Mouse (Mus musculus) intestine, embryonic 15.5 days (tissue): ENCODE data around the gene Gm20481. TPM values are rescaled to one million over a fixed set of nuclear protein-coding genes. Genes with fewer than 3 reads are reported as not detected.
A peak's percentile ranks its signal among the peaks of the same experiment; 100 is the strongest.

Experiments used
- ATAC-seq: fragments of 200-750 bp; cut with Nextera tagmentation; 2 replicates; pipeline ENCODE4 v1.8.0; 2017; ENCODE audit warnings: moderate TSS enrichment, moderate library complexity
- H3K27ac ChIP-seq: fragments of 300-500 bp; sonication (generic); 2 replicates; pipeline ENCODE4 v1.5.1; 2015; ENCODE audit warnings: mild to moderate bottlenecking, inconsistent platforms
- H3K27me3 ChIP-seq: fragments of 300-500 bp; sonication (generic); replicated peaks from 2 replicates; pipeline ENCODE4 v1.6.1; 2015; ENCODE audit warnings: inconsistent platforms
- H3K36me3 ChIP-seq: fragments of 300-500 bp; sonication (generic); 2 replicates; pipeline ENCODE4 v1.6.1; 2015; ENCODE audit warnings: inconsistent platforms
- H3K4me1 ChIP-seq: fragments of 300-500 bp; sonication (generic); replicated peaks from 2 replicates; pipeline ENCODE4 v1.6.1; 2015; ENCODE audit warnings: inconsistent platforms
- H3K4me2 ChIP-seq: fragments of 300-500 bp; sonication (generic); replicated peaks from 2 replicates; pipeline ENCODE4 v1.6.1; 2015; ENCODE audit warnings: mild to moderate bottlenecking, inconsistent platforms
- H3K4me3 ChIP-seq: fragments of 300-500 bp; sonication (generic); replicated peaks from 2 replicates; pipeline ENCODE4 v1.5.1; 2015; ENCODE audit warnings: inconsistent platforms
- H3K9ac ChIP-seq: fragments of 300-500 bp; sonication (generic); 2 replicates; pipeline ENCODE4 v1.6.1; 2015; ENCODE audit warnings: inconsistent platforms
- H3K9me3 ChIP-seq: fragments of 300-500 bp; sonication (generic); 2 replicates; pipeline ENCODE4 v1.6.1; 2016; ENCODE audit warnings: inconsistent platforms
- WGBS: fragments of 180-500 bp; shearing (Covaris S2); methylation state at CpG from one replicate; pipeline ENCODE4 v1.1.7; 2015; 5-methylcytosine and 5-hydroxymethylcytosine counted together
- polyA plus RNA-seq: library from polyadenylated mRNA; unstranded; fragments of >200 nt; fragmentation: Nextera tagmentation; extraction: Ambion mirVana; gene quantifications from 2 replicates; pipeline ENCODE4 v1.2.1, GENCODE M21; 2015

The Gm20481 gene
- polyA plus RNA-seq, 1 experiment from 2014 or later: not detected

DNA sequence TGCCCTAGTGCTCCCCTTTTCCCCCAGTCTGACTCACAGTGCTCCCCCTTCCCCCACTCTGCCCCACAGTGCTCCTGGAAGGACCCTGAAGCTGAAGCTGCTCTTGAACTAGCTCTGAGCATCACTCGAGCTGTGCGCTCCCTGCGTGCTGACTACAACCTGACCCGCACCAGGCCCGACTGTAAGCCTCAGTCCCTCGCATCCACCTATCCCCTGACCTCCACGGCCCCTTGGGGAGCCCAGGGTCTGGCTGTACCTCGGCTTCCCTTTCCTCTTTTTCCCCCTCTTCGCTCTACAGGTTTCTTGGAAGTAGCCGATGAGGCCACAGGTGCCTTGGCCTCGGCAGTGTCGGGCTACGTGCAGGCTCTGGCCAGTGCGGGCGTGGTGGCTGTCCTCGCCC lies 45.6 kb downstream of the Gm20481 start:
- Histone ChIP-seq H3K4me2 (no peak overlapping the region), H3K9me3 (no peaks in the 10 kb centered on the region), H3K4me1 (peaks cover 15% of the 10 kb centered on the region), H3K36me3 (peaks cover 59% of the 10 kb centered on the region), H3K4me3 (no peak overlapping the region), H3K27me3 (no peaks in the 10 kb centered on the region), H3K27ac (no peak overlapping the region), H3K9ac (no peak overlapping the region)
- 89% methylated on average over 16 of the region's 16 CpGs for WGBS
- no peak for ATAC-seq

DNA sequence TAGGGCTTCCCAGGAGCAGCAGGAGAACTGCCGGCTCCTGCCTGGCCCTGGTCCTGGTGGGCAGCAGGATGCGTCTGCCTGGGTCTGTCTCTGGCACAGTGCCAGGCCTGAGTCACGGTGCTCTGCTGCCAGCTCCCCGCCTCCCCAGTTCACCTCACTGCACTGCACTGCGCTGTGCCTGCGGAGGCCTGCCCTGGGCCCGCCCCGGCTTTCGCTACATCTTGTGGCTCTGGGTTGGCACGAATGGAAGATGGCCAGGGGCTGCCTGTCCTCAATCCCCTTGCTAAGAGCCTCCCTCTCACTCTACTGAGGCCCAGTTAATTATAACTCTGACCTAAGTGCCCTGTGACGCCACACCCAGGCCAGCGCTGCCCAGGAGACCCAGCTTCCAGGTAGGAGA lies 46.7 kb downstream of the Gm20481 start, which contains the start of gene Vwa7:
Gene Vwa7 (plus strand): TSS at position 204 of the 400 bp plus-strand sequence.
- Histone ChIP-seq H3K9ac (peak within 1 kb of the TSS; percentile 20; the same call in 1 of the 2 replicates), H3K9me3 (no peaks in the 10 kb centered on the region), H3K4me3 (no peak within 1 kb of the TSS), H3K4me2 (no peak within 1 kb of the TSS), H3K36me3 (peaks cover 48% of the 10 kb centered on the region), H3K27ac (0 out of 2 replicates have a peak within 1 kb of the TSS, but pooled peaks have one; percentile 22), H3K27me3 (no peaks in the 10 kb centered on the region), H3K4me1 (peaks cover 17% of the 10 kb centered on the region)
- ATAC-seq: peak; percentile 57
- 58% methylated on average over 12 of the region's 12 CpGs for WGBS

DNA sequence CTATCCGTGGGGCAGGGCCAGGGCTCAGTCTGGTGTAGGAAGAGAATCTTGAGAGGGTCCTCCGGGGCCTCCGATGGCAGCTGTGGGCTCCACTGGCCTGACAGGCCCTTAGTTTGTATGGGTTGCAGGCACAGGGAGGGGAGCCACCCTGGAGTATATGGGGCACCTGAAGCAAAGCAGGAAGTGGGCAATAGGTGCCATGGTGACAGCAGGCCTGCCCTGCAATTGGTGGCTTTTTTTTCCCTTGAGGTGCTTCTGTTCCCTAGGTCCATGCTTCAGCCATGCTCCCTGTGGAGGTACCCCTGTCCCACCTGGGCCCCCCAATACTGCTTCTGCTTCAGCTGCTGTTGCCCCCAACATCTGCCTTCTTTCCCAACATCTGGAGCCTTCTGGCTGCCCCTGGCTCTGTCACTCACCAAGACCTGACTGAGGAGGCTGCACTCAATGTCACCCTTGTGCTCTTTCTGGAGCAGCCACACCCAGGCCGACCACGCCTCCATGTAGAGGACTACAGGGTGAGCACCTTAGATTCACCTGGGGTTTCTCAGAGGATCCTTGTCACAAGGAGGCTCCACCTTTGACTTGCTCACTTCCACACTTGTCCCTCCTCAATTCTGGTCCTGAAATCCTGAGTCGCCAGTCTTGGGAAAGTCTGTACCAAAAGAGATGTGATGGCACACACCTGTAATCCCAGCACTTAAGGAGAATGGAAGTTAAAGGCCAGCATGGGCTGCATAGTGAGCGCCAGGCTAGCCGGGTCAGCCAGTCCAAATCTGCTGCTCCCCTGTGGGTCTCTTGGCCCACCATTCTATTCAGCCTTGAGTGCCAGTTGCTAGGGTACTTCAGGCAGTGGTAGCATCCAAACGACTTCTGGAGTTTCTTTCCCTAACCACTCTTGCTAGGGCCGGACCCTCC lies 47.3 kb downstream of the Gm20481 start:
- peaks cover 20% of the 10 kb centered on the region for H3K4me1 ChIP-seq
- peaks cover 43% of the 10 kb centered on the region for H3K36me3 ChIP-seq
- H3K27me3 ChIP-seq: no peaks in the 10 kb centered on the region
- H3K4me3 ChIP-seq: no peak overlapping the region
- H3K4me2 ChIP-seq: no peak overlapping the region
- H3K27ac ChIP-seq: 0 out of 2 replicates have a peak overlapping the region, but pooled peaks have one; percentile 22
- H3K9ac ChIP-seq: 0 out of 2 replicates have a peak overlapping the region, but pooled peaks have one; percentile 20
- ATAC-seq: peak; percentile 0; the same call in 1 of the 2 replicates
- WGBS: 75% methylated on average over 10 of the region's 10 CpGs
- H3K9me3 ChIP-seq: no peaks in the 10 kb centered on the region

DNA sequence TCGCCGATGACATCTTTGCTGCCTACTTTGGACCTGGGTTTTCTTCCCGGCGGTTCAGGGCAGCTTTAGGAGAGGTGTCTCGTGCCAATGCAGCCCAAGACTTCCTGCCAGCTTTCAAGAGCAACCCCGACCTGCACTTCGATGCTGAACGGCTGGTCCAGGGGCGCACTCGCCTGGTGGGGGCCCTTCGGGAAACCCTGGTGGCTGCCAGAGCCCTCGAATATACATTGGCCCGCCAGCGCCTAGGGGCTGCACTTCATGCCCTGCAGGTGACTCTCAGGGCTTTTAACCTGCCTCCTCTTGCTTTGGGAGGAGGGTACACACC lies 48.0 kb downstream of the Gm20481 start:
- Histone ChIP-seq H3K27ac (no peak overlapping the region), H3K4me2 (no peak overlapping the region), H3K9ac (no peak overlapping the region), H3K4me1 (peaks cover 20% of the 10 kb centered on the region), H3K9me3 (no peaks in the 10 kb centered on the region), H3K36me3 (peaks cover 36% of the 10 kb centered on the region), H3K4me3 (no peak overlapping the region), H3K27me3 (no peaks in the 10 kb centered on the region)
- 72% methylated on average over 14 of the region's 14 CpGs for WGBS
- no peak for ATAC-seq

DNA sequence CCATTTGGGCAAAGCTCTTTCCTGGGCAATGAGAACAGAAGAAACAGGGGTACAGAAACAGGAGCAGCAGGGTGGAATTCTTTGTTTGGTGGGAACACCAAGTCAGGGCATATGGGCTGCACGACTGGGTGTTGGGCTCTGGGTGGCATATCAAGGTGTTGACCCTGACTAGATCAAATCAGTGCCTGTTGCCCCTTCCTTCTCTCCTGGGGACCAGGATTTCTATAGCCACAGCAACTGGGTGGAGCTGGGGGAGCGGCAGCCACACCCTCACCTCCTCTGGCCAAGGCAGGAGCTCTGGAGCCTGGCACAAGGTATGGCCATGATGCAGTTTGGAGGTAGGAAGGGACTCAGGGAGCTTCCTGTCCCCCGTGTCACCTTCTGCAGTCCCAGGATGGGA lies 48.5 kb downstream of the Gm20481 start:
- ATAC-seq: no peak
- Histone ChIP-seq H3K4me1 (peaks cover 20% of the 10 kb centered on the region), H3K9ac (no peak overlapping the region), H3K27me3 (no peaks in the 10 kb centered on the region), H3K27ac (no peak overlapping the region), H3K4me2 (no peak overlapping the region), H3K36me3 (peaks cover 32% of the 10 kb centered on the region), H3K4me3 (no peak overlapping the region), H3K9me3 (no peaks in the 10 kb centered on the region)
- 74% methylated on average over 3 of the region's 3 CpGs for WGBS

DNA sequence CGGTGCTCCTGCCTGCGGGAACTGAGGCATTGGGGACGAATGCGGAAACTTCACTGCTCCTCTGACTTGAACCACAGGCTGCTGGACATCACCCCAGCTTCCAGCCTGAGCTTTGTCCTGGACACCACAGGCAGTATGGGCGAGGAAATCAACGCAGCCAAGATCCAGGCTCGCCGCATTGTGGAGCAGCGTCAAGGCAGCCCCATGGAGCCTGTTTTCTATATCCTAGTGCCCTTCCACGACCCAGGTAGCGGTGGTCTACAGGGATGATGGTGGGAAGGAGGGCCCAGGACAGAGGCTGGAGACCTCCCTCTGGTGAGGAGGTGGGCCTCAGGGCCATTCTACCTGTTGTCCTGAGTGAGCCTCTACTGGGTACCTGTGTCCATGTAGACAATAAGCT lies 50.2 kb downstream of the Gm20481 start:
- H3K27me3 ChIP-seq: no peaks in the 10 kb centered on the region
- ATAC-seq: no peak
- no peak overlapping the region for H3K27ac ChIP-seq
- H3K9ac ChIP-seq: no peak overlapping the region
- H3K36me3 ChIP-seq: peaks cover 15% of the 10 kb centered on the region
- no peaks in the 10 kb centered on the region for H3K9me3 ChIP-seq
- 81% methylated on average over 11 of the region's 11 CpGs for WGBS
- no peak overlapping the region for H3K4me3 ChIP-seq
- no peak overlapping the region for H3K4me2 ChIP-seq
- H3K4me1 ChIP-seq: peaks cover 34% of the 10 kb centered on the region

DNA sequence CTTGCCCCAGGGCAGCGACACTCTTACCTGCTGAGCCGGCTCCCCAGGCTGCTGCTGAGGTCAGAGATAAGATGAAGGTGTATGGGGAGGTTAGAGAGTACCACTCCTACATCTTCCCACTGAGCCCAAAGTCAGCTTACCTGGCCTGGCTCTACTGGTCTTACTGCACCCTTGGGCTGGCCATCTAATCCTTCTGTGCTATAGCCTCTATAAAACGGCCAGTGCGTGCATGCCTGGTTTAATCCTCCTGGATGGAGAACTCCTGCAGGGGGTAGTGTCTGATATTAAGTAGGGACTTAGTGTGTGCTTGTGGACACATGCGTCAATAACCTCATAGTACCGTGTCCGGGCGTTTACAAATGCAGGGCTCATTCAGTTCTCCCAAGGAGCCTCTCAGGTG lies 50.8 kb downstream of the Gm20481 start:
- H3K27me3 ChIP-seq: no peaks in the 10 kb centered on the region
- H3K4me2 ChIP-seq: no peak overlapping the region
- WGBS: 84% methylated on average over 8 of the region's 8 CpGs
- peaks cover 38% of the 10 kb centered on the region for H3K4me1 ChIP-seq
- no peak overlapping the region for H3K9ac ChIP-seq
- no peak overlapping the region for H3K27ac ChIP-seq
- peaks cover 8% of the 10 kb centered on the region for H3K36me3 ChIP-seq
- no peak overlapping the region for H3K4me3 ChIP-seq
- ATAC-seq: no peak
- H3K9me3 ChIP-seq: no peaks in the 10 kb centered on the region

DNA sequence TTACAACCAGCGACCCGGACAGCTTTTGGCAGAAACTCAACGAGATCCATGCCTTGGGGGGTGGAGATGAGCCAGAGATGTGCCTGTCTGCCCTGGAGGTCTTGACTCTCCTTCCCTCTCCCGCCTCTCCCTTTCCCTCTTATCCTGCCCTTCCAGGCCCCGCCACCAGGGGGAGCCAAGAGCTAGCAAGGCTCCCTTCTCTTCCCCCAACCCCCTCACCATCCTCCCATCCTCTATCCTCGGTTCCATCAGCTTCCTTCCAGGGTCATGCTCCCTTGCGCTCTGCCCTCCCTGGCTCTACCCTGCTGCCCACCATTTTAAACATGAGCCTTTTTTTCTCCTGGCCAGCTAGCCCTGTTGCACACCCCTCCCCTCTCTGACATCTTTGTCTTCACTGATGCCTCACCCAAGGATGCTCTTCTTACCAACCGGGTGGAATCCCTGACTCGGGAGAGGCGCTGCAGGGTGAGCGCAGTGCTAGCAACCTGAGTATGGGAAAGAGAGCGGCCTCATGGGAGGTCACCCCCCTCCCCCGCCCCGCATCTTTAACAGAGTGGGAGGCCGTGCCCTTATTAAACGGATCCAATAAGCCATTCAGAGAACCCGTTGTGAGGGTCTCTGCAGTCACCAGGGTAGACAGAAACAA lies 51.6 kb downstream of the Gm20481 start:
- Histone ChIP-seq H3K36me3 (peaks cover 1% of the 10 kb centered on the region; the same call in 1 of the 2 replicates), H3K9ac (no peak overlapping the region), H3K27me3 (no peaks in the 10 kb centered on the region), H3K4me1 (peaks cover 39% of the 10 kb centered on the region), H3K9me3 (no peaks in the 10 kb centered on the region), H3K4me3 (no peak overlapping the region), H3K4me2 (peak overlapping the region; percentile 35), H3K27ac (no peak overlapping the region)
- ATAC-seq: peak; percentile 24
- WGBS: 14% methylated on average over 17 of the region's 17 CpGs

Other genes with a start within 250 kb of the Gm20481 start
- 0.33 and 1.4 TPM in 2 replicates for gene C4b, start 226.0 kb upstream of the Gm20481 start, polyA plus RNA-seq
- 0.38 and 18.1 TPM in 2 replicates for gene Cyp21a1, start 165.4 kb upstream of the Gm20481 start, polyA plus RNA-seq
- gene Stk19, start 133.0 kb upstream of the Gm20481 start, polyA plus RNA-seq: 25.1 and 30.3 TPM in 2 replicates
- gene Dxo, start 132.9 kb upstream of the Gm20481 start, polyA plus RNA-seq: 51.8 and 58.6 TPM in 2 replicates
- gene Skiv2l, start 119.7 kb upstream of the Gm20481 start, polyA plus RNA-seq: 39.9 and 42.5 TPM in 2 replicates
- 98.4 and 106 TPM in 2 replicates for gene Nelfe, start 119.5 kb upstream of the Gm20481 start, polyA plus RNA-seq
- 52.1 and 63.5 TPM in 2 replicates for gene Cfb, start 107.4 kb upstream of the Gm20481 start, polyA plus RNA-seq
- gene Zbtb12, start 90.4 kb upstream of the Gm20481 start, polyA plus RNA-seq: 2.5 and 2.8 TPM in 2 replicates
- gene Gm20547, start 87.9 kb upstream of the Gm20481 start, polyA plus RNA-seq: not detected in 2 replicates
- gene C2, start 71.6 kb upstream of the Gm20481 start, polyA plus RNA-seq: 14.9 and 16.0 TPM in 2 replicates
- 61.2 and 67.6 TPM in 2 replicates for gene Ehmt2, start 71.4 kb upstream of the Gm20481 start, polyA plus RNA-seq
- gene Slc44a4, start 55.4 kb upstream of the Gm20481 start, polyA plus RNA-seq: 56.2 and 60.4 TPM in 2 replicates
- gene Neu1, start 38.7 kb upstream of the Gm20481 start, polyA plus RNA-seq: 118 and 134 TPM in 2 replicates
- gene Hspa1b, start 10.7 kb upstream of the Gm20481 start, polyA plus RNA-seq: 0.43 TPM in 2 replicates
- 6.2 and 6.3 TPM in 2 replicates for gene Hspa1a, start 2.2 kb downstream of the Gm20481 start, polyA plus RNA-seq
- 0.16 and 0.78 TPM in 2 replicates for gene Hspa1l, start 2.8 kb downstream of the Gm20481 start, polyA plus RNA-seq
- 187 and 190 TPM in 2 replicates for gene Lsm2, start 11.9 kb downstream of the Gm20481 start, polyA plus RNA-seq
- 117 and 141 TPM in 2 replicates for gene Vars, start 31.1 kb downstream of the Gm20481 start, polyA plus RNA-seq
- 0.21 and 0.35 TPM in 2 replicates for gene Vwa7, start 46.7 kb downstream of the Gm20481 start, polyA plus RNA-seq
- 11.4 and 13.5 TPM in 2 replicates for gene Sapcd1, start 58.1 kb downstream of the Gm20481 start, polyA plus RNA-seq
- 3.0 and 3.1 TPM in 2 replicates for gene Msh5, start 76.8 kb downstream of the Gm20481 start, polyA plus RNA-seq
- gene Clic1, start 80.1 kb downstream of the Gm20481 start, polyA plus RNA-seq: 385 and 387 TPM in 2 replicates
- 185 and 190 TPM in 2 replicates for gene Ddah2, start 89.1 kb downstream of the Gm20481 start, polyA plus RNA-seq
- gene Ly6g6c, start 95.5 kb downstream of the Gm20481 start, polyA plus RNA-seq: not detected in 2 replicates
- 0.23 and 0.35 TPM in 2 replicates for gene Mpig6b, start 96.3 kb downstream of the Gm20481 start, polyA plus RNA-seq
- gene Ly6g6e, start 107.0 kb downstream of the Gm20481 start, polyA plus RNA-seq: 1.9 and 2.6 TPM in 2 replicates
- 5.8 and 5.9 TPM in 2 replicates for gene Ly6g6d, start 108.2 kb downstream of the Gm20481 start, polyA plus RNA-seq
- 0.24 and 0.33 TPM in 2 replicates for gene Ly6g6f, start 115.7 kb downstream of the Gm20481 start, polyA plus RNA-seq
- gene Abhd16a, start 119.4 kb downstream of the Gm20481 start, polyA plus RNA-seq: 92.1 and 96.4 TPM in 2 replicates
- gene Ly6g5c, start 138.4 kb downstream of the Gm20481 start, polyA plus RNA-seq: not detected in 2 replicates
- 0.83 and 0.85 TPM in 2 replicates for gene Ly6g5b, start 145.5 kb downstream of the Gm20481 start, polyA plus RNA-seq
- gene Gpank1, start 151.5 kb downstream of the Gm20481 start, polyA plus RNA-seq: 17.7 and 19.1 TPM in 2 replicates
- gene Csnk2b, start 152.1 kb downstream of the Gm20481 start, polyA plus RNA-seq: 248 and 271 TPM in 2 replicates
- gene D17H6S53E, start 156.5 kb downstream of the Gm20481 start, polyA plus RNA-seq: 13.6 and 13.7 TPM in 2 replicates
- 10.4 and 13.7 TPM in 2 replicates for gene Apom, start 162.1 kb downstream of the Gm20481 start, polyA plus RNA-seq
- gene Bag6, start 165.3 kb downstream of the Gm20481 start, polyA plus RNA-seq: 45.2 and 46.4 TPM in 2 replicates
- 125 and 131 TPM in 2 replicates for gene Prrc2a, start 195.0 kb downstream of the Gm20481 start, polyA plus RNA-seq
- 20.6 and 21.7 TPM in 2 replicates for gene Aif1, start 206.2 kb downstream of the Gm20481 start, polyA plus RNA-seq
- gene Lst1, start 218.5 kb downstream of the Gm20481 start, polyA plus RNA-seq: 18.9 and 19.4 TPM in 2 replicates
- gene Ltb, start 224.5 kb downstream of the Gm20481 start, polyA plus RNA-seq: 5.0 and 5.2 TPM in 2 replicates
- gene Tnf, start 232.1 kb downstream of the Gm20481 start, polyA plus RNA-seq: 0.19 TPM in 1 of 2 replicates, not detected in the other
- 1.1 TPM in 2 replicates for gene Lta, start 235.4 kb downstream of the Gm20481 start, polyA plus RNA-seq